Mouse (Mus musculus): Measurements from ENCODE around the gene Mnd1. TPM values are rescaled to one million over a fixed set of nuclear protein-coding genes. Genes with fewer than 3 reads are reported as not detected.

The Mnd1 gene
- total RNA-seq, 2 experiments from 2014 or later, result 3.2 to 4.2 TPM

- no peak for DNase-seq (ENCODE audit: low spot score)
- intact Hi-C loops (cut with DNase I), result no loop called here
These were observed 93.8 kb downstream of the Mnd1 start for GRCm38 (mm10) chr3:84061523-84062453.

GRCm38 (mm10) chr3:84060946-84061345, 94.6 kb downstream of the Mnd1 start:
- no peak for DNase-seq (ENCODE audit: low spot score)
- intact Hi-C loops (cut with DNase I), result no loop called here

GRCm38 (mm10) chr3:84060128-84060527, 95.5 kb downstream of the Mnd1 start:
- no peak for DNase-seq (ENCODE audit: low spot score)
- intact Hi-C loops (cut with DNase I), result no loop called here

GRCm38 (mm10) chr3:84059676-84060075, 95.9 kb downstream of the Mnd1 start:
- intact Hi-C loops (cut with DNase I), result no loop called here
- DNase-seq (ENCODE audit: low spot score), result no peak

GRCm38 (mm10) chr3:84059261-84059660, 96.3 kb downstream of the Mnd1 start:
- no peak for DNase-seq (ENCODE audit: low spot score)
- intact Hi-C loops (cut with DNase I), result no loop called here

- intact Hi-C loops (cut with DNase I), result no loop called here
- peak; percentile 19 for DNase-seq (ENCODE audit: low spot score)
These were observed 106.8 kb downstream of the Mnd1 start for GRCm38 (mm10) chr3:84048729-84049175.

GRCm38 (mm10) chr3:84046206-84046605, 109.4 kb downstream of the Mnd1 start:
- intact Hi-C loops (cut with DNase I), result no loop called here
- no peak for DNase-seq (ENCODE audit: low spot score)

- no peak for DNase-seq (ENCODE audit: low spot score)
- intact Hi-C loops (cut with DNase I), result loop anchor here (2.0 to 5.0 kb wide), 3 partner anchors 81 to 271 kb away; partner anchors contain the start of gene Mnd1
These were observed 113.8 kb downstream of the Mnd1 start for GRCm38 (mm10) chr3:84041739-84042138.

GRCm38 (mm10) chr3:84040476-84041082, 115.0 kb downstream of the Mnd1 start:
- intact Hi-C loops (cut with DNase I), result loop anchor here (2.0 to 5.0 kb wide), 3 partner anchors 82 to 272 kb away; partner anchors contain the start of gene Mnd1
- peak; percentile 39 for DNase-seq (ENCODE audit: low spot score)

- intact Hi-C loops (cut with DNase I), result loop anchor here (2.0 to 5.0 kb wide), 5 partner anchors 43 to 272 kb away; partner anchors contain the start of gene Mnd1
These were observed 115.7 kb downstream of the Mnd1 start, which contains the start of gene Tmem131l for GRCm38 (mm10) chr3:84039646-84040475. Tmem131l (minus strand) TSS chr3:84040175.

GRCm38 (mm10) chr3:84038981-84039645, 116.5 kb downstream of the Mnd1 start:
- DNase-seq (ENCODE audit: low spot score), result peak; percentile 31
- intact Hi-C loops (cut with DNase I), result loop anchor here (2.0 to 5.0 kb wide), 2 partner anchors 42 to 92 kb away; no protein-coding TSS in a partner anchor

More at GRCm38 (mm10) chr3:84039646-84040475, 115.7 kb downstream of the Mnd1 start, which contains the start of gene Tmem131l:
- DNase-seq (ENCODE audit: low spot score), result peak; percentile 42

- intact Hi-C loops (cut with DNase I), result loop anchor here (2.0 to 5.0 kb wide), 2 partner anchors 41 to 91 kb away; no protein-coding TSS in a partner anchor
- DNase-seq (ENCODE audit: low spot score), result no peak
These were observed 117.5 kb downstream of the Mnd1 start for GRCm38 (mm10) chr3:84038126-84038525.

Other genes with a start within 250 kb of the Mnd1 start
- 10 to 100 TPM; 19.4 to 20.8 TPM for gene Tmem131l, start 115.6 kb downstream of the Mnd1 start, total RNA-seq (2021)
- not detected for gene Gm6525, start 18.3 kb upstream of the Mnd1 start, total RNA-seq (2021)
- gene Trim2, start 151.1 kb upstream of the Mnd1 start, total RNA-seq (2021), result 1 to 10 TPM; 6.4 to 7.5 TPM